Mouse (Mus musculus) left cerebral cortex, postnatal 25 days (tissue): ENCODE data around the gene Opn5. TPM values are rescaled to one million over a fixed set of nuclear protein-coding genes. Genes with fewer than 3 reads are reported as not detected.

Experiments
- DNase-seq, 2 experiments: peaks; one replicate each; pipeline ENCODE4 v3.0.0; 2022; ENCODE audit warnings: low spot score in 2 of 2, mixed read lengths in 1 of 2
- intact Hi-C: fragments of 180-260 bp; cut with DNase I; formaldehyde crosslinking; loops from one replicate; pipeline ENCODE4 v1.15.1; 2025
- total RNA-seq, 2 experiments: library from RNA; stranded (reverse); gene quantifications; 2 replicates each; pipeline ENCODE4 v1.2.3; 2021

Gene Opn5
- not detected for total RNA-seq

DNA sequence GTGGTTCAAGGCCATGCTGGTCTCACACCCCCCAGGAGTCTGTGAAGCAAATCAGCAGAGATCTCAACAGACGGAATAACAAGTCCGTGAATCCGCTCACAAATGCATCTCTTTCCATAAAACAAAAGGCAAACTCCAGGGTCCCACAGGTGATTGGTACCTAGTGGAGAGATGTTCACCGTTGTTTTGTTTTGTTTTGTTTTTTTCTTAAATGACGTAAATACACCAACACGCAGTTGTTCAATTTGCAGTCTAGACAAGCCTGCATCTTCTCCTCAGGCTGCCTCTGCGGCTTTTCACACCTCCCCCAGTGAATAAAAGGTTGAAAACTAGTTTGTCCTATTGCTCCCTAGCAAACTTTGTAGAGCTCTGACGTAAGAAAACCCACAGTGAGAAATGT, at the start of gene Opn5:
Gene Opn5, minus strand, starts transcription at position 101 of the 400 bp plus-strand sequence.
- intact Hi-C loops: loop anchor here (5.0 kb wide), 1 partner anchor 331 kb away; no protein-coding TSS in a partner anchor
- DNase-seq: no peak

DNA sequence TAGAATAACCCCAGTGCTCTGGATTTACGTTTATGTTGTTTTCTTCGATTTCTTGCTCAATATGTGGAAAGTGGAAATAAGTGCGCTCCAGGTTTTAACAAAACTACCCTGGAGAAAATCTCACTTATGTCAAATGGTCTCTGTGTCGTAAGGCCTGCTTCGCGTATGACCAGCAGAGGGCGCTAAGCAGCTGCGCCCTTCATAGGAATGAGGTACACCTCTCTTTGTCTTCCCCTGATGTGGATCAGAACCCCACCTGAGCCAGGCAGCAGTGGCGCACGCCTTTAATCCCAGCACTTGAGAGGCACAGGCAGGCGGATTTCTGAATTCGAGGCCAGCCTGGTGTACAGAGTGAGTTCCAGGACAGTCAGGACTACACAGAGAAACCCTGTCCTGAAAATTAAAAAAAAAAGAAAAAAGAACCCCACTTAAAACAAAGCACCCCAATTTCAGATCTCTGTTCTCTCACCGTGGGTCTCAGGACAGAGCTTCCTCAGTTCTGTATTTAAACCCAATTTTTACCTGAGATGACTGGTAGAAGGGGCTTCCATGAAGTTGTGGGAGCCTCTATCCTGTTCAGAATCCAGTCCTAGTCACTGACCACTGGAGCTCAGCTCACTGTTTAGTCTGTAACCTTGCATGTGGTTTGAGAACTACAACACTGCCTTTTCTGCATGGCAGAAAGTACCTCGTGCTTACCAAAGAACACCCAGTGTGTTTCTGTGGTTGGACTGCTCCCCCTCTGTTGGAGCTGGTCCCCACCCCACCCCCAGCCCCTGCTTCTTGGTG, 47.6 kb upstream of the Opn5 start:
- intact Hi-C loops: no loop called here

DNA sequence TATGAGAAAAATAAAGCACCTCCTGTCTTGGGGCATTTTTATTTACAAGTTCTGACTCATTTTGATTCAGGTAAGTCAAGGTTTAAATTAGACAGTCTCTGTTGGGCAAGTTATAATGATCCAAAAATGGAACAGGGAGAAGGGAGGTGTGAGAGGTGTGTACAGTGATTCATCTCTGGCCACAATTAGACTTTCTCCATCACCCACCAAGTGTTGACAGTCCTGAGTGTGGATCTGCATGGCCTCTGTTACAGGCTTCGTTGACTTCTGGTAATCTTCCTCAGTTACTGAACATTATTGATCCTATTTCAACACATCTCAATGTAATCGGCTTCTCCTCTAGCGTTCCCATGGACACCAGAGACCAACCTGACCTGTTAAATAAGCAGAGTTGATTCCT, 32.2 kb upstream of the Opn5 start:
- intact Hi-C loops: no loop called here
- DNase-seq: peak in 1 of 2 experiments; percentile 4

More for the DNA sequence above, 47.6 kb upstream of the Opn5 start:
- peak; percentile 7 to 14 for DNase-seq

DNA sequence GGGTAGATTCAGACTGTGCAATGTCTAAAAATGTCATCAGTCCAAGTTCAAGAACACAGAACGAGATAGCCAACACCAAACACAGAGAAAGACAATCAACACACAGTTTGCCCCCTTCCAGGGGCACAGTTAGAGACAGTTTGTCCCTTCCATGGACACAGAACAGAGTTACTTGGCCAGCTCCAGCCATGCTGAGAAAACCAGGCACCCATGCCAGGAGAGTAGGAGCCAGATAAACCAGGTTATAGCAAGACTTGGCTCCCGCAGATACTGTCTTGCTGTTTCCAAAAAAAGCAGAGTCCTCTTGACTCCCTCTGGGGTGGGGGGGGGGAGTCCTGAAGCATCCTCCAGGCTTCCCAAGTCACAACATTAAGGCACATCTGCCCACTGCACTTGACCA, 19.0 kb upstream of the Opn5 start:
- intact Hi-C loops: no loop called here
- no peak for DNase-seq

DNA sequence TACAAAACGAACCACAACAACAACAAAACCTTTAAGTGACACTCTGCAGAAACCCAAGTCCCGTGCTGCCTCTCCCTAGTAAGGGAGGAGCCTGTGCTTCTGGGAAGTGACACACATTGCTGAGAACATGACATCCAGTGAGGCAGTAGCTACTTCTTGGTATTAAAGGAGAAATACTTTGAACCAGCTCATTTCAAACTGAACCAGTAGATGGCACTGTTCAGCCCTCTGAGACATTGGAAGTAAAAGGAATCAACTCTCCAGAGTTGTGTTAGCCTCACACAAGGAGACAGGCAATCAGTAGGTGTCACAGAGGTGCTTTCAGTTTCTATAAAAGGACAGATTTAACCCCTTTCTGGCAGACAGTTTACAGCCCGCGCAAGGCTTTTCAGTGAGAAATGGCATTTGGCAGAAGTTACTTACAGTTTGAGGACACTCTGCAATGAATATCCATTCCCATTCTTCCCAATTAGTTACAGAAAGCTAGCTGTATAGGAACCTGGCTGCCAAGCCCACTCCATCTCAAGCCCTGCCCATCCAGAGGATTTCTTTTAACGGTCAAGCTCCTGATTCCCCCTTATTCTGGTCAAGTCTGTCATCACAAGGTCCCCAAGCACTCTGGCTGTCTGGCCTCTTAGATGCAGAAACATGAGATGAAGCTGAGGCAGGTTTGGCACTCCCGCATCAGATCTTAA, 2.0 kb upstream of the Opn5 start:
- DNase-seq: peak; percentile 70 to 88
- intact Hi-C loops: loop anchor here (1.0 to 5.0 kb wide), 2 partner anchors 169 to 329 kb away; no protein-coding TSS in a partner anchor

DNA sequence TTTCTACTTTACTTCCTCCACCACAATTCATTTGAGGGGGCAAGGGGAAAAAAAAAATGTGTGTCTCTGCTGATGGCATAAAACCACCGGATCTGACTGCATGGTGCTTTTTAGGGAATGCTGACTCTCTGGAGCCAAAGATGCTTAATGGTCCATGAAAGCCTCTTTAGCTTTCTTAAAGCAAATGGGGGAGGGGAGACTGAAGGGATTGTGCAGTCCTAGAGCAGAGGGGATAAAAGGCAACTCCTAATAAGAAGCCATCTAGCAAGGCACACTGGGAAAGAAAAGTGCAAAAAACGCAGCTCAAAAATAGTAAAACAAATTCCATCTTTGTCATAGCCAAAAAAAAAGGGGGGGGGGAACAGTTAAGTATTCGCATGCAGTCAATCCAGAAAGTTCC, 2.9 kb downstream of the Opn5 start:
- no peak for DNase-seq
- intact Hi-C loops: loop anchor here (10.0 kb wide), 2 partner anchors 293 to 1633 kb away; partner anchors contain the start of gene Ptchd4

DNA sequence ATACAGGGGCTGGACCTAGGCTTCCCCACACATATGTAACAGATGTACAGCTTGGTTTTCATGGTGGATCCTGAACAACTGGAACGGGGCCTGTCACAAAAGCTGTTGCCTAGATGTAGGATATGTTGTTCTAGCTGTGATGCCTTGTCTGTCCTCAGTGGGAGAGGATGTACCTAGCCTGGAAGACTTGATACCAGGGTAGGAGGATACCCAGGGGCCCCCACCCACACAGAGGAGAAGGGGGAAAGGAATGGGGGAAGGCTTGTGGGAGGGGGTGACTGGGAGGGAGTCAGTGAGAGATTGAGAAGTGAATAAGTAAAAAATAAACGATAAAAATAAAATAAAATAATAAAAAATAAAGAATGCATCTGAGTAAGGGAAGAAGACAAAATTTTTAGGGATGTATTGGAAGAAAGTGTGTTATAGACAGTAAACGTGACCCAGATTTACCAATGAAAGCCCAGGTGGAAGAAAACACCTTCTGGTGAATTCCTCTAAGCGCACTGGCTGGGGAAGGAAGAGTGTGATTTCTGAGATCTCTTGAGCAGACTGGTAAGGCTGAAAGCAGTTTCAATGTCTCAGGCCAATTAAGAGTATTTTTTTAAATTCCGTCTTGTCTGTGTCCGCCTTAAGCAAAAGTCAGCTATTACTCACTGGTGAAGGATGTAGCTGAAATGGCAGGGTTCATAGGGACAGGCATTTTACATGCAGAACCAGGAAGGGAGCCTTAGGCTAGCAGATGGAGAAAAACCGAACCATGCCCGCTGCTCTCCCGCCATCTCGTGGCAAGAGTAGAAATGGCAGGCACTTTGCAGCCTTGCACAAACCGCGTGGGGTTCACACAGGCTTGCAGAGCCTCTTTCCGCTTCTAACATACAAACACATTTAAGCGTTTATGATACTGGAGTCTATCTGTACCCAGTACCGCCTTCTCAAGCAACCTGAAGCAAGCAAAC, 8.1 kb downstream of the Opn5 start:
- DNase-seq: peak; percentile 89 to 94
- intact Hi-C loops: loop anchor here (5.0 to 10.0 kb wide), 4 partner anchors 288 to 1628 kb away; partner anchors contain the start of gene Ptchd4

DNA sequence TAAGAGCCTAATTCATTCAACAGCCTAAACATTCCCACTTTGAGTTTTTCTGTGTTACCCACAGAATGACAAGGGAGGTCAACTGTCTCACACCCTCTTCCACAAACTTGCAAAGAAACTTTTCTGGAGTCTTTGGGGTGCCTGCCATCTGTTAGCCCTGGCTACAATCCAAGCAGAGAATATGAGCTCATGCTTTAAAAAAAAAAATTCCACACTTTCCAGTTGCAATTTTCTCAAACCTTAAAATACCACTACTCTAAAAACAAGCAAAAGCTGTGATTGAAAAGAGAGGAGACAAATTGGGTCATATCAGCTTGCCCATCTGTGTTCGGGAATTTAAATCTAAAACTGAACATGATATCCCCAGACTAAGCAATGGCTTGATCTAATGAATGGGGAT, 24.7 kb downstream of the Opn5 start:
- intact Hi-C loops: no loop called here

DNA sequence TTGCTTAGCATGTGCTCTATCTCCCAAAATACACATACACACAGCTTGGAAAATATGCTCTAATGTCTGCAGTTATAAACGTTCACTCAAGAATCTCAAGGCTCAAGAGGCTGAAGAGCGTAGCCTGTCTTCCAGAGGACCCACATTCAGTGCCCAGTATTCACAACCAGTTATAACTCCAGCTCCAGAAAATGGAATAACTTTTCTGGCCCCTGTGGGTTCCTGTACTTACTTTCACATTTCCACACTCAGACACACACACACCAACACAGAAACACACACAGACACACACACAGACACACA, 28.2 kb downstream of the Opn5 start:
- intact Hi-C loops: no loop called here
- no peak for DNase-seq

More for the DNA sequence above, 24.7 kb downstream of the Opn5 start:
- DNase-seq: peak; percentile 37 to 52

DNA sequence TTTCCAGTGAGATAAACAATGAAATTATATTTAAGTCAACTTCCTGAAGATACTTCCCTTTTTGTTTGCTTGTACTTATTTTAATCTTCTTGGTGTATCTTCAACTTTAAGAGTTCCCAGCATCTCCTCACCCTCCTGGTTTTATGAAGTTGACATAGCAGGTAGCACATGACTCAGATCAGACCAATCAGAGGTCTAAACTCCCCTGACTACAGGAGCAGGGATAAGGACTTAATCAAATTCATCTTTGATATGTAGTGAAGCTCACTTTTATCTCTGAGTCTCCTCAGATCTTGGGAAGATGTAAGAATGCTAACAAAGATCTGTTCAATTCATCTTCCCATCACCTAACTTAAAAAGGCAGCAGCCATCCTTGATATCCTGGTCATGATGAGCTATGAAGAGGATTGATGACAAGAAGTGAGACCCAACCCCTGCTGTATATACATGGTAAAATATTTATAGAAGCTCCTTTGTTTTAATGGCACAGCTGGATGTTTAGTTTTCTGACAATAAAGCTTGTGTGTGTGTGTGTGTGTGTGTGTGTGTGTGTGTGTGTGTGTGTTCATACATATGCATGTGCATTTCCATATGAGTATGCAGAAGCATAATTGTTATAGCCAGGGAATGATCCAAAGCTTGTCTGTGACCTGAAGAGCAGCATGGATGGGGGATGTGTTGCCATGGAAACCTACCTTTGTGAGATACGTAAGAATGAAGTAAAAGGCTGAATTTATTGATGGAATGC, 28.7 kb downstream of the Opn5 start:
- intact Hi-C loops: no loop called here
- no peak for DNase-seq

DNA sequence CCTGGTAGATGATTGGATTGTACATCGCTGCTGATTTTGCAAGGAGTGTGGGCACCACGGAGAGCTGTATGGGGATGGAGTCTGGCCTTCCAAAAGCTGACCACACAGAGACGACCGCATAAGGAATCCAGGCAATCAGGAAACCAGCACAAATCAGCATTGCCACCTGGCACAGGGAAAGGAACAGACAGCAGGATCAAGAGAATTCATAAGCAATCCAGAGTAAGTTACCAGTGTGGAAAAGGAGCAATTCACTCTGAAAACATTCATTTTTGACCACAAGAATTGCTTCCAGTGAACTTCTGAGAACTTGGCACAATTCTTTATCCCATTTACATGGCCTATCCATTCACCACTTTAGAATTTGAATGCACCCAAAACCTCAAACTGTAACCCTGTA, 30.6 kb downstream of the Opn5 start:
- intact Hi-C loops: no loop called here
- DNase-seq: no peak

DNA sequence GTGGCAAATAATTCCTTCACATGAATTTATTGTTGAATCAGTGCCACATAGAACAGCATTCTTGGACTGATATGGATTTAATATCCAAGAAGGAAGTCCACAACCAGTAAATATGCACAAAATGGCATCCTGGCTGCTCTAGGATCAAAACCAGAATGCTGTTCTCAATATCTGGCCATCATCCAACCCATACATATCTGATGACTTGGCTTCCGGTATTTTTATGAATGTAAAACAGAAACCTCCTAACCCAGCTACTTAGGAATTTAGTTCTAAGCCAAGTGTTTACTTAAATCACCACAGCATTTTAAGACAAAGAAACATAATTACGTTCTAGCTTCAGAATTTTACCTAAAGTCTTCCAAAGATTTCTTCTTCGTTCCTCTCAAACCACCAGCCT, 31.0 kb downstream of the Opn5 start:
- no peak for DNase-seq
- intact Hi-C loops: no loop called here

DNA sequence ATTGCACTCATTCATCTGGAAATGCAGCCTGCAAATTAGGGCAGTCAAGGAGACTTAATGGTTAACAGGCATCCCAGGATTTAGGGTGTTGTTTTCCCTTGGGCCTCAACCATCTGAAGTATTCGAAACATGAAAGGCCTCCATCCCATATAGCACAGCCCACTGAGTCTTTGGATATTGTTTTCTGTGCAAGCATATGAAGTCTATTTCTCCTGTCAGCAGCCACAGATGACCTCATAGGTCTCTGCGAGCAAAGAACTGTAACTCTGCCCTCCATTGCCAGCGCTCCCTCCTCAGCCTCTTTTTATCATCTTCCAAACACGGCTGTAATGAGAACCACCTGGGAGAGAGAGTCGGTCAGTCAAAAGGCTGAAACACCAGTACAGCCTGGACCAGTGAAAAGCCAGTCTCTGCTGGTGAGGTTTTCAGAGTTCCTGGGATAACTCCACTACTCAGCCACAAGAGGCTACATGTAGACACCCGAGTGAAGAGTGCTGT, 34.5 kb downstream of the Opn5 start:
- DNase-seq: no peak
- intact Hi-C loops: no loop called here

DNA sequence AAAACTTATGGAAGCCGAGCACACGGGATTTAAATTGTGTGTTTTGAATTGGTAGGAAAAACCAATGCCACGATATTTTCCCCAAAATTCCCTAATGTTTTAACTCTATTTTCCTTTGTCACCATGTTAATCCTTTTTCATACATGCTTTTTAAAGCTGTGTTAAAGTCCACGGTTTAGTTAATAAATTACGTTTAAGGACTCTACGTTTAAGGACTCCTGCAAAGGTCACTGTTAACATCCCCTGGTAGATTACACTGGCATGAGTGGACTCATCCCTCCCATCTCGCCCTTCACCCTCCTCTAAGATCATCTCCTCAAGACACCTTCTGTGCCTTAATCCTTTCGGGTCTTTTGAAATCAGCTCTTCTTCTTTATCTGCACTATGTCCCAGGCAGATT, 37.4 kb downstream of the Opn5 start:
- intact Hi-C loops: no loop called here
- no peak for DNase-seq

DNA sequence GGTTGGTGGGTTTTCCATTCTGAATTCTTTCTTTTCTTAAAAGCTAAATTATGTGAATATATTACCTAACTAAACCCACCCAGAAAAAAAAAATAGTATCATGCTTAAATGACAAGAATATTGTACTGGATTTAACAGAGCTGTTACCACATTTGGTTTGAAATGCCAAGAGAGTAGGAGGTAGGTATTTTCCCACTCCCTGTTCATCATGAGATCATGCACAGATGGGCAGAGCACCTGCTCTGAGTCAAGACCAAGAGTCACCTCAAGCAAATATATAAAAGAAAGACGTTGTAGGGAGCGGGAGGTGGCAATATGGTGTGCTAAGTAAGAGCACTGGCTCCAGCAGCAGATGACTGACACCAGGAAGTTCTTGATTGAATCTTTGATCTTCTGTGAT, 61.6 kb downstream of the Opn5 start:
- intact Hi-C loops: no loop called here

DNA sequence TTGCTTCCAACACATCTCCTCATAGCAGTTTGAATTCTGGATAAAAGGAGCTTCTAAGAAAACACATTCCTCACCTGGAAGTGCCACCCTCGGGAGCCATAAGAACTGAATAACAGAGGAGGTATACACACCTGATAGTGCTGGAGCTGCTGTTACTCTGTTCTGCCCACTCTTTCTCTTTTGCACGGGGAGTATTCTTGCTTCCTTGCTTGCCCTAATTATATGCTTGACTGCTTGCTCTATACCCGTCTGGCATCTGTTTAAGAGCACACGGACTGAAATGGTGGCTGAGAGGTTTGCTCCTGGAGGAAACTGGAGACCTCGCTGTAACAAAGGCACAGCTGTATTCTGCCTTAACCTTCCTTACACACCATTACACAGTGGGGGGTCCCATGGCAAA, 81.0 kb downstream of the Opn5 start:
- intact Hi-C loops: no loop called here
- no peak for DNase-seq

More for the DNA sequence above, 61.6 kb downstream of the Opn5 start:
- DNase-seq: peak; percentile 7 to 75

DNA sequence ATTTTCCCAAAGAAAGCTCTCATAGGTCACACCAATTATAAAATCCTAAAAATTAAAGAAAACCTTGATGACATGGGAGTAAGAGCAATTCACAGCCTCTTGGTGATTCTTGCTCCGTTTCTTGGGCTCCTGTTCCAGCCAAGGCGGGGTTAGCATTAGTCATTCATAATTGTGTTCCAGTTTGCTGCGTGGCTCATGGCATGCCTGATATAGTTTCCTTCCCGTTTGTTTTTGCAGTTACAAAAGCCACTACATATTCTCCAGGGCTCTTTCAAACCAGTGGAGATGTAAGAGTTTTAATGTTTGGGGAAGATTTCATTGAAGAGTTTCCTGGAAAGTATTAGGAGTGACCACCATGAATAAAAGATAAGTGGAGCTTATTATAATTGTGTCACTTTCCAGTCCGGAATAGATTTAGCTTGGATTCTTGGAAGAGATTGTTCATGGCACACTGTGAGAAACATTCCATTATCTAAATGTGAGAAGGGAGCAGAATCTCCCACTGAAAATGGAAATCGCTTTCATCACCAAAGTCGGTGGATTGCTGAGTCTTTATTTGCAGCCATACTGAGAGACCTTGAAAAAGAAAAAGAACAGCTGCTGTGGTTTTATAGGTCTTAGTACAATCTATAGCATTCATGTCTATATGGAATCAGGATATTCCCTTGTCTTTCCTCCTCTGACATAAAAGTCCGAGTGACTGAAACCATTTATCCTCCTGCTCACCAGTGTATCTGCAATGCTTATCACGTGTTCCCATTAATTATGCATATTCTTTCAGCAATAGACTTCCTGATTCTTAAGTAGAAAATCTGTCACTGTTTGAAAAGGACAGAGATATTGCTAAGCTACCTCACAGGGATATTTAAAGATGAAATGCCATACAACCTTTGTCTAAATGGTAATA, 101.6 kb downstream of the Opn5 start:
- peak in 1 of 2 experiments; percentile 59 for DNase-seq
- intact Hi-C loops: no loop called here
